In the genomic region with DNA sequence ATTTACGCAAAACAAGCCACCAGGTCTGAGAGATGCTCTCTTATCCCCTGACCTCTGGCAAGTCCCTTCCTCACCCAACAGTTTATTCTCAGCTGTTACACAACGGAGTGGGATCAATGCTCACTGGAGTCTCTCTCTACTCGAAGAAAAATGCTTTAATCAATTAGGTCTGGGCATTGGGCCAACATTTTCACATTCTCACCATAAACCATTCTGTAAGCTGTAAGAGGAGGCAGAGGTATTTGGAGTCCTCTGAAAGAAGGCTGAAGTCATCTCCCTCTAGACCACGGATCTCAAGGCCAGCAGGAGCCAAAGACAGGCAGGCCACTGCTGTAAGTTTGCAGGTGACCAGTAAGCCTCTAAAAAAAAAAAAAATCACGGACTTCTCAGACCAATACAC, we compare ENCODE assay signal across 20 mouse cellular contexts. TPM values are rescaled to one million over a fixed set of nuclear protein-coding genes. Genes with fewer than 3 reads are reported as not detected.
DNase-seq lines count a peak whose midpoint lies in the region; ATAC-seq and TF ChIP-seq lines count a peak whose summit lies in the region.
"Had no signal": no experiment of that assay in that cellular context is flagged by ENCODE, and none has a peak within 500 bp of the region (broad histone marks: within the 10 kb centered on the region; RNA-seq: fewer than 3 reads in every experiment).

No protein-coding gene starts in this region.

- no peaks in the 10 kb centered on the region for H3K27me3 ChIP-seq in limb, embryonic 14.5 days (ENCODE audit: control insufficient read depth, insufficient read depth, low read length)
- H3K27me3 ChIP-seq: embryonic facial prominence, embryonic 15.5 days; liver, embryonic 13.5 days had no signal

- H3K4me1 ChIP-seq in limb, embryonic 14.5 days (ENCODE audit: control insufficient read depth, insufficient read depth, low read length) = peaks cover 17% of the 10 kb centered on the region

- peak in 1 of 2 experiments; percentile 21 for DNase-seq in layer of hippocampus, adult 2 months (ENCODE audit: low spot score in 2 of 2)
- DNase-seq in layer of hippocampus, postnatal 36 days = no peak
- DNase-seq in Muller cell, postnatal 12 days (ENCODE audit: inconsistent ontology term) = peak; percentile 80
- DNase-seq in brain, embryonic 14.5 days (ENCODE audit: low read depth) = peak; percentile 88
- peak; percentile 63 for DNase-seq in limb, embryonic 14.5 days (ENCODE audit: low spot score)
- DNase-seq in gastrocnemius, postnatal 14 days = no peak
- DNase-seq in B cell, adult 2 months = no peak
- DNase-seq in thymus, postnatal 0 days (ENCODE audit: low spot score) = no peak
- DNase-seq: adrenal gland, postnatal 36 days; gastrocnemius, postnatal 36 days; heart, postnatal 36 days; kidney, adult 9 months; liver, embryonic 13.5 days; lung, postnatal 36 days; thymus, adult 2 months had no signal

- H3K9ac ChIP-seq in limb, embryonic 14.5 days (ENCODE audit: low read depth, low read length, severe bottlenecking) = no peak overlapping the region
- H3K9ac ChIP-seq: embryonic facial prominence, embryonic 15.5 days; liver, embryonic 13.5 days had no signal

- TF ChIP-seq POLR2A in brain, embryonic 14.5 days (IDR thresholded peaks at IDR 0.05; ENCODE audit: borderline replicate concordance, extremely low read depth, insufficient read depth, insufficient read length, poor library complexity, severe bottlenecking) = no peak
- TF ChIP-seq POLR2A in limb, embryonic 14.5 days (IDR thresholded peaks at IDR 0.05; ENCODE audit: borderline replicate concordance, extremely low read depth, insufficient read depth, insufficient read length) = no peak

- H3K9me3 ChIP-seq in limb, embryonic 14.5 days (ENCODE audit: control insufficient read depth, low read length) = no peaks in the 10 kb centered on the region
- H3K9me3 ChIP-seq: embryonic facial prominence, embryonic 15.5 days; liver, embryonic 13.5 days had no signal

- H3K36me3 ChIP-seq in limb, embryonic 14.5 days (ENCODE audit: control insufficient read depth, insufficient read depth, low read length) = no peaks in the 10 kb centered on the region
- H3K36me3 ChIP-seq: embryonic facial prominence, embryonic 15.5 days; liver, embryonic 13.5 days had no signal

- 34% methylated on average over 5 of the region's 5 CpGs for WGBS in limb, embryonic 14.5 days

- H3K27ac ChIP-seq in layer of hippocampus, adult 2 months = peak overlapping the region; percentile 67
- no peak overlapping the region for H3K27ac ChIP-seq in limb, embryonic 14.5 days (replicated peaks; ENCODE audit: low read depth, low read length)
- H3K27ac ChIP-seq: embryonic facial prominence, embryonic 15.5 days; liver, embryonic 13.5 days had no signal

- ATAC-seq in limb, embryonic 14.5 days (ENCODE audit: low FRiP score, low read depth) = peak; percentile 55
- ATAC-seq: activated CD4-positive, CD25-positive, alpha-beta regulatory T cell, adult 4 months; CD4-positive, CD25-positive, alpha-beta regulatory T cell, adult 4 months had no signal

- no peak overlapping the region for H3K4me3 ChIP-seq in layer of hippocampus, adult 2 months
- H3K4me3 ChIP-seq in limb, embryonic 14.5 days (replicated peaks; ENCODE audit: low read length) = no peak overlapping the region
- H3K4me3 ChIP-seq: embryonic facial prominence, embryonic 15.5 days; liver, embryonic 13.5 days; myocyte had no signal

- H3K4me2 ChIP-seq in limb, embryonic 14.5 days (replicated peaks; ENCODE audit: low read depth, low read length, severe bottlenecking) = no peak overlapping the region
- H3K4me2 ChIP-seq: embryonic facial prominence, embryonic 15.5 days; heart, embryonic 11.5 days; liver, embryonic 13.5 days had no signal

- no peak for TF ChIP-seq CTCF in layer of hippocampus, adult 2 months (conservative IDR thresholded peaks at IDR 0.05)
- TF ChIP-seq CTCF in brain, embryonic 14.5 days (IDR thresholded peaks at IDR 0.05; ENCODE audit: borderline replicate concordance, extremely low read depth, insufficient read depth, insufficient read length) = no peak

- intact Hi-C loops in gastrocnemius, postnatal 14 days (cut with DNase I; ENCODE audit: low total_unique reads) = no loop called here

RNA-seq across cellular contexts. Expression of a gene that starts 26.9 kb away (rescaled TPM):
- not detected for total RNA-seq in layer of hippocampus, adult 2 months (2021)
- total RNA-seq in layer of hippocampus, postnatal 36 days (2021) = not detected
- 0.30 and 0.38 TPM in 2 replicates for polyA plus RNA-seq in brain, embryonic 14.5 days (2012; rRNA removed)
- polyA plus RNA-seq in limb, embryonic 14.5 days (2012; rRNA removed) = 0.28 TPM in 2 replicates
- 0.25 TPM in 1 of 2 replicates, not detected in the other for polyA plus RNA-seq in limb, embryonic 14.5 days (2014; fragmentation: Nextera tagmentation; extraction: Ambion mirVana)
- total RNA-seq in gastrocnemius, postnatal 14 days (2021) = under 1 TPM in 1 of 2 experiments, not detected in 1; 0.13 TPM
- polyA plus RNA-seq in thymus, postnatal 0 days (2015; fragmentation: Nextera tagmentation; extraction: Ambion mirVana) = 1.2 and 1.6 TPM in 2 replicates
- total RNA-seq: adrenal gland, postnatal 36 days; gastrocnemius, postnatal 36 days; heart, postnatal 36 days had no signal
- polyA plus RNA-seq: CD4-positive, CD25-positive, alpha-beta regulatory T cell, adult 4 months had no signal

RNA-seq across cellular contexts. Expression of a gene that starts 31.5 kb away (rescaled TPM):
- total RNA-seq in layer of hippocampus, adult 2 months (2021) = under 1 TPM; 0.90 to 0.93 TPM
- total RNA-seq in layer of hippocampus, postnatal 36 days (2021) = under 1 TPM; 0.45 to 0.63 TPM
- 29.9 and 53.4 TPM in 2 replicates for polyA plus RNA-seq in brain, embryonic 14.5 days (2012; rRNA removed)
- 59.1 and 68.2 TPM in 2 replicates for polyA plus RNA-seq in limb, embryonic 14.5 days (2012; rRNA removed)
- 87.9 and 88.8 TPM in 2 replicates for polyA plus RNA-seq in limb, embryonic 14.5 days (2014; fragmentation: Nextera tagmentation; extraction: Ambion mirVana)
- total RNA-seq in gastrocnemius, postnatal 14 days (2021) = 1 to 10 TPM; 3.9 to 5.6 TPM
- 74.2 and 88.2 TPM in 2 replicates for polyA plus RNA-seq in thymus, postnatal 0 days (2015; fragmentation: Nextera tagmentation; extraction: Ambion mirVana)

Comparison
In these comparisons a context has a peak if more than half of its experiments do, and no peak if none do; other contexts are left out.
1. DNase-seq: peak in Muller cell, postnatal 12 days (single experiment), brain, embryonic 14.5 days (single experiment) and limb, embryonic 14.5 days (single experiment); none in layer of hippocampus, postnatal 36 days (0 of 2), gastrocnemius, postnatal 14 days (single experiment), B cell, adult 2 months (0 of 2) and thymus, postnatal 0 days (single experiment).